Mouse (Mus musculus): ENCODE results near the gene Dnah14. TPM values are rescaled to one million over a fixed set of nuclear protein-coding genes. Genes with fewer than 3 reads are reported as not detected.

Gene Dnah14
- polyA plus RNA-seq, 1 experiment from 2014 or later: 2.1 TPM

Other genes with a start within 250 kb of the Dnah14 start
- gene Cnih3, start 223.9 kb upstream of the Dnah14 start, polyA plus RNA-seq (2015; fragmentation: Nextera tagmentation; extraction: Ambion mirVana): 0.20 and 0.29 TPM in 2 replicates
- not detected in 2 replicates for gene Ccdc121, start 65.1 kb upstream of the Dnah14 start, polyA plus RNA-seq (2015; fragmentation: Nextera tagmentation; extraction: Ambion mirVana)

All from intestine, embryonic 15.5 days (tissue).